Mouse (Mus musculus): Measurements from ENCODE around the gene March10. TPM values are rescaled to one million over a fixed set of nuclear protein-coding genes. Genes with fewer than 3 reads are reported as not detected.

Gene March10
- polyA plus RNA-seq, 1 experiment from 2014 or later: 0.12 TPM

DNA sequence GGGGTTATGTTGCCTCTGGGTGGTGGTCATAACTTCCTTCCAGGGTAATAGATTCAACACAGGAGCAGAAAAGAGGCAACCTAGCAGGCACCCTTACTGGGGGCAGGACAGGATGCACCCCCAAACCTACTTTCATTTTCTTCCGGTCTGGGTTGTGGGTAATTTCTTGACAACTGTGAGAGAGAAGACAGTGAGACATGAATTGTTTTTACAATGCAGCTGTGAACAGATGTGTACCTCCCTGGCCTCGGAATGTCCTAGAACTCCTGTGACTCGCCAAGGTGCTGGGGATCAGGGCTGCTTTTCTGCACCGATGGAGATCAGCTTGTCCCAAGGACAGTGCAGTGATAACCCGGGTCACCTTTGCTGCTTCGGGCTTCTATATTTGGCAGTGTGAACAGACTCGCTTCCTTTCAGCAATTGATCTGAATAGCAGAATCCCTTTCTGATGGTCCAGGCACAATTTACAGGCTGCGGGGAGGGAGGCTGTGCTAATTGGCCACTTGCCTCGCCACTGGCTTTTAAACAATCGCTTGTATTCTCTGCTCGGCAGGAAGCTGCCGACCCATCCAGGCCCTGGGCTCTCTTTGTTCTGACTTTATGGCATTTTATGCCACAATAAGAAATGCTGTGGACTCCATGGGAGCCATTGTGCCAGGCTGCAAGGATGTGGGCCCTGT, 92.0 kb downstream of the March10 start:
- no peaks in the 10 kb centered on the region for H3K9me3 ChIP-seq (ENCODE audit: low read length)
- H3K4me2 ChIP-seq (replicated peaks; ENCODE audit: low read depth, low read length): peak overlapping the region; percentile 87
- H3K4me3 ChIP-seq (ENCODE audit: low read length): peak overlapping the region; percentile 5; the same call in 1 of the 2 replicates
- H3K27ac ChIP-seq (ENCODE audit: low read length): peak overlapping the region; percentile 50; the same call in 1 of the 2 replicates
- H3K4me1 ChIP-seq (ENCODE audit: insufficient read depth, low read length): peaks cover 26% of the 10 kb centered on the region
- no peaks in the 10 kb centered on the region for H3K36me3 ChIP-seq (ENCODE audit: insufficient read depth, low read length)
- no peak for ATAC-seq (ENCODE audit: low FRiP score, low TSS enrichment)
- peak overlapping the region; percentile 39 for H3K9ac ChIP-seq (replicated peaks; ENCODE audit: low read length)
- WGBS: 23% methylated on average over 12 of the region's 12 CpGs
- H3K27me3 ChIP-seq (ENCODE audit: insufficient read depth, low read length): no peaks in the 10 kb centered on the region

DNA sequence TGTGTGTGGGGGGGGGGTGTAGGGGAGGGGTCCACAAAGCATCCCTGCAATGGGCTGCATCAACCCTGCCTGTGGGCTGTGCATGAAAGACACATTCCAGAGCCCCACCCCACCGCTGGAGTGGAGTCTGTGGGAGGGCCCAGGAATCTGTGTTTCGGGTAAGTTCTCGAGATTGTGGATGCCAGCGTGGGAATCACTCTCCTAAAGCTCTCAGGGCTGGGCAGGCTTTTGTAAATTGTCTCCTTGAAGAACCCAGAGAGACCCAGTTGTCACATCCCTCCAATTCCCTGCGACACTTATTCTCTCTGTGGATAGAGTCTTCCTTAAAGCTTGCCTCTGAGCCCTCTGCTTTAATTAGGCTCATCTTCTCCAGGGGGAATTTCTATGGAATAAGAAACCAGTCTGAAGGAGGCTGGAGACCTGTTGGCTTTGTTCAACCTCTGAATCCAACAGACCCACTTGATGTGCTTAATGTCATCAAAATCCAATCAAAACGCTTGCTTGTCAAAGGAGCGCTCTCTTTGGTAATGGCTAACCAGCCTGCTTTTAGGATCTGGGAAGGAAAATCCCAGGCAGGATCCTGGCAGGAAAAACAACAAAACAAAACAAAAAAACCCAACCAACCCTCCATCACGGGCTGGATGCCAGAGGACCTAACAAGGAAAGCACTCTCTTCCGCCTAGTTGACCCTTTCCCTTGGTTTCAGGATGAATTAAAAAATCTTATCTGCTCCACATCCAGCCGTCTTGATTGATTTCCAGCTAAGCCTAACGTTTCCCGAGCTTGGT, 92.7 kb downstream of the March10 start:
- peak overlapping the region; percentile 68; the same call in 1 of the 2 replicates for H3K9ac ChIP-seq (replicated peaks; ENCODE audit: low read length)
- H3K27ac ChIP-seq (ENCODE audit: low read length): peak overlapping the region; percentile 50; the same call in 1 of the 2 replicates
- peak overlapping the region; percentile 87 for H3K4me2 ChIP-seq (replicated peaks; ENCODE audit: low read depth, low read length)
- 33% methylated on average over 12 of the region's 12 CpGs for WGBS
- H3K36me3 ChIP-seq (ENCODE audit: insufficient read depth, low read length): no peaks in the 10 kb centered on the region
- ATAC-seq (ENCODE audit: low FRiP score, low TSS enrichment): peak; percentile 47; the same call in 1 of the 2 replicates
- H3K4me1 ChIP-seq (ENCODE audit: insufficient read depth, low read length): peaks cover 26% of the 10 kb centered on the region
- peak overlapping the region; percentile 60 for H3K4me3 ChIP-seq (ENCODE audit: low read length)
- H3K9me3 ChIP-seq (ENCODE audit: low read length): no peaks in the 10 kb centered on the region
- H3K27me3 ChIP-seq (ENCODE audit: insufficient read depth, low read length): no peaks in the 10 kb centered on the region

DNA sequence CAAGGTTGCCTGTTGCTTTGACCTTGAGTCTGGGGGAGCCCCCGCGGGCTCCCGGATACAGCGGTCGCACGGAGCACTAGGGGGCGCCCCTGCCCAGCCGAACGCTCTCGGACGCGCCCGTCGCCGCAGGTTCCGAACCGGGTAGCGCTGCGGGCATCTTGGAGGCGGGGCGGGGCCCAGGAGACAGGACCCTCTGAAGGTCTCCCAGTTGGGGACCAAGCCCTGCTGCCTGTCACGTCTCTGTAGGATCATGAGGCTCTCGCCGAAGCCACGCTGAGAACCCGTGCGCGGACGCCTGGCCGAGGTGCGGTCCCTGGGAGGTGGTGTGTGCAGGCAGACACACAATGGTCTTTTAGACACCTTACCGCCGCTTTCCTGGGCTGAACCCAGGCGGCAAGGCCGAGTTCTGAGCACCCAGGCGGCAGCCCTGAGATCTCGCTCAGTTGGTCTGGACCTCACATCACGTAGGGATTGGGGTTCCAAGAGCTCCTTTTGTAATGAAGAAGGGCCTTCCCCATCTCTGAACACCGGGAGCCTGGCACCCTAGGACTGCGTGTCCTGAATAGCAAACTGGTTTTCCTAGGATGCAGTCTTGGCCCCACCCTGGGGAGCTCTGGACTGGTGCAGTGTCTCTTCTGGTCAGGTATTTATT, 93.5 kb downstream of the March10 start:
- peak overlapping the region; percentile 87 for H3K4me2 ChIP-seq (replicated peaks; ENCODE audit: low read depth, low read length)
- peak overlapping the region; percentile 60 for H3K4me3 ChIP-seq (ENCODE audit: low read length)
- no peak overlapping the region for H3K27ac ChIP-seq (ENCODE audit: low read length)
- peak; percentile 72 for ATAC-seq (ENCODE audit: low FRiP score, low TSS enrichment)
- H3K9ac ChIP-seq (replicated peaks; ENCODE audit: low read length): peak overlapping the region; percentile 68
- H3K4me1 ChIP-seq (ENCODE audit: insufficient read depth, low read length): peaks cover 26% of the 10 kb centered on the region
- no peaks in the 10 kb centered on the region for H3K27me3 ChIP-seq (ENCODE audit: insufficient read depth, low read length)
- H3K36me3 ChIP-seq (ENCODE audit: insufficient read depth, low read length): no peaks in the 10 kb centered on the region
- no peaks in the 10 kb centered on the region for H3K9me3 ChIP-seq (ENCODE audit: low read length)
- under 1% methylated on average over 40 of the region's 40 CpGs for WGBS

DNA sequence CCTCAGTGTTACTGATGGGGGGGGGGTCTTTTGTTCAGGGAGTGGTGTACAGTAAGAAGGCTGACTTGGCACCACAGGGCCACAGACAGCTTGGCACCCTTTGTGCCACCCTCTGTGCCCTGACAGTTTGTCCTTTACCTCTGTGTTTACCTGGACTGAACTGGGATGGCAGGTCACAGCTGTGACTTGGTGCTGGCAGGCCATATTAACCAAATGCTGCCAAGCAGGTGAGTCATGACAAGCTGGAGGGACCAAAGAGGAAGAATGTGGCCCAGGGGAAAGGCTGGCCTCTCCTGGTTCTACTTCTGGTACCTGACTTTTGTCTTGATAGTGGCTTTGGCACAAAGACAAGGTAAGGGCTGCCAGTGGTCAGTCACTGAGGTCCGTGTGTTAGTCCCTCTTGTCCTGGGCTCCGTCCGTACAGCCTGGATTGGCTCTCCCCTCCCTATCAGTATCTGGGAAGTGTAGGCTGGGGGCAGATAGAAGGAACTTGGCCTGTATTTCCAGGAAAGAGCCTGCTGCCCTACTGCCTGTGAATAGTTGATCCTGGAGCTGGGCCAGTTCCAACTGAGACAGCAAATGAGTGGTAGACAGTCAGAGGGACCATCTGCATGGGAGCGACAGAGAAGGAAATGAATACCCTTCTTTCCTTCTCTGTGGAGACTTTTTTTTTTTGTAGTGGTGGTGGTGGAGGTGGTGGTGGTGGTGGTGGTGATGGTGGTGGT, 94.3 kb downstream of the March10 start:
- no peaks in the 10 kb centered on the region for H3K36me3 ChIP-seq (ENCODE audit: insufficient read depth, low read length)
- H3K4me3 ChIP-seq (ENCODE audit: low read length): no peak overlapping the region
- H3K4me1 ChIP-seq (ENCODE audit: insufficient read depth, low read length): peaks cover 26% of the 10 kb centered on the region
- 82% methylated on average over 4 of the region's 4 CpGs for WGBS
- H3K27me3 ChIP-seq (ENCODE audit: insufficient read depth, low read length): no peaks in the 10 kb centered on the region
- H3K9me3 ChIP-seq (ENCODE audit: low read length): no peaks in the 10 kb centered on the region
- no peak overlapping the region for H3K27ac ChIP-seq (ENCODE audit: low read length)
- no peak overlapping the region for H3K9ac ChIP-seq (replicated peaks; ENCODE audit: low read length)
- ATAC-seq (ENCODE audit: low FRiP score, low TSS enrichment): no peak
- no peak overlapping the region for H3K4me2 ChIP-seq (replicated peaks; ENCODE audit: low read depth, low read length)

DNA sequence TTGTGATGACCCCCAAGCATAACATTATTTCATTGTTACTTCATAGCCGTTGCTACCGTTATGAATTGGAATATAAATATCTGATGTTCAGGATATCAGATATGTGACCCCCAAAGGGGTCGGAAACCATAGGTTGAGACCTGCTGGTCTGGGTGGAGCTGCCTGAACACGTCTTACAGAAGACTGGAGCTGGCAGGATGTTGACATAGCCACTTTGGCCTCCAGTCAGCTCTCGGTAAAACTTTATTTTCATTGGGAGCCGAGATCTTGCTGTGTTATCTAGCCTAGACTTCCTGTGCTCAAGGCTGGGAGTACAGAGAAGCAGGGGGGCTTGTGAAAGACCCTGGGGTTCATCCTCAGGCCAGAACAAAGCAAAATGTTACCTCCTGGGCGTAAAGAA, 100.2 kb downstream of the March10 start:
- ATAC-seq (ENCODE audit: low FRiP score, low TSS enrichment): no peak
- H3K4me3 ChIP-seq (ENCODE audit: low read length): no peak overlapping the region
- no peak overlapping the region for H3K4me2 ChIP-seq (replicated peaks; ENCODE audit: low read depth, low read length)
- H3K9me3 ChIP-seq (ENCODE audit: low read length): no peaks in the 10 kb centered on the region
- H3K27me3 ChIP-seq (ENCODE audit: insufficient read depth, low read length): no peaks in the 10 kb centered on the region
- H3K27ac ChIP-seq (ENCODE audit: low read length): no peak overlapping the region
- peaks cover 22% of the 10 kb centered on the region for H3K4me1 ChIP-seq (ENCODE audit: insufficient read depth, low read length)
- H3K36me3 ChIP-seq (ENCODE audit: insufficient read depth, low read length): no peaks in the 10 kb centered on the region
- no peak overlapping the region for H3K9ac ChIP-seq (replicated peaks; ENCODE audit: low read length)
- 43% methylated on average over 7 of the region's 7 CpGs for WGBS

DNA sequence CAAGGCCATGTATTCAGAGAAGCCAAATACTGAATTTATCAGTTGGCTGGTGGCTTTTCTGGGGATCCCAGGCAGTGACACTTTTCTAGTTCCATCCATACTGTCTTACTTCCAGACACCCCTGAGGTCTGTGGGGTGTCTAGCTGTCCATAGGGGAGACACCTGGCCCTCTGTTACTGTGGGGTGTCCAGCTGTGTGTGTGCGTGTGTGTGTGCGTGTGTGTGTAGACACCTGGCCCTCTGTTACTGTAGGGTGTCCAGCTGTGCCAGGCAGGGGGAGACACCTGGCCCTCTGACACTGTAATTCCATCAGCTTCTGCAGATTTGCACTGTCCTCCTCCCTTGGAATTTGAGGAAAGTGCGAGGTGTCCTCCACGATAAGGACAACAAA, 102.6 kb downstream of the March10 start:
- no peak overlapping the region for H3K9ac ChIP-seq (replicated peaks; ENCODE audit: low read length)
- ATAC-seq (ENCODE audit: low FRiP score, low TSS enrichment): no peak
- 91% methylated on average over 4 of the region's 4 CpGs for whole genome bisulfite sequencing
- H3K4me1 ChIP-seq (ENCODE audit: insufficient read depth, low read length): peaks cover 22% of the 10 kb centered on the region
- H3K4me3 ChIP-seq (ENCODE audit: low read length): no peak overlapping the region
- no peaks in the 10 kb centered on the region for H3K27me3 ChIP-seq (ENCODE audit: insufficient read depth, low read length)
- H3K27ac ChIP-seq (ENCODE audit: low read length): no peak overlapping the region
- H3K36me3 ChIP-seq (ENCODE audit: insufficient read depth, low read length): peaks cover 10% of the 10 kb centered on the region
- no peak overlapping the region for H3K4me2 ChIP-seq (replicated peaks; ENCODE audit: low read depth, low read length)
- no peaks in the 10 kb centered on the region for H3K9me3 ChIP-seq (ENCODE audit: low read length)

DNA sequence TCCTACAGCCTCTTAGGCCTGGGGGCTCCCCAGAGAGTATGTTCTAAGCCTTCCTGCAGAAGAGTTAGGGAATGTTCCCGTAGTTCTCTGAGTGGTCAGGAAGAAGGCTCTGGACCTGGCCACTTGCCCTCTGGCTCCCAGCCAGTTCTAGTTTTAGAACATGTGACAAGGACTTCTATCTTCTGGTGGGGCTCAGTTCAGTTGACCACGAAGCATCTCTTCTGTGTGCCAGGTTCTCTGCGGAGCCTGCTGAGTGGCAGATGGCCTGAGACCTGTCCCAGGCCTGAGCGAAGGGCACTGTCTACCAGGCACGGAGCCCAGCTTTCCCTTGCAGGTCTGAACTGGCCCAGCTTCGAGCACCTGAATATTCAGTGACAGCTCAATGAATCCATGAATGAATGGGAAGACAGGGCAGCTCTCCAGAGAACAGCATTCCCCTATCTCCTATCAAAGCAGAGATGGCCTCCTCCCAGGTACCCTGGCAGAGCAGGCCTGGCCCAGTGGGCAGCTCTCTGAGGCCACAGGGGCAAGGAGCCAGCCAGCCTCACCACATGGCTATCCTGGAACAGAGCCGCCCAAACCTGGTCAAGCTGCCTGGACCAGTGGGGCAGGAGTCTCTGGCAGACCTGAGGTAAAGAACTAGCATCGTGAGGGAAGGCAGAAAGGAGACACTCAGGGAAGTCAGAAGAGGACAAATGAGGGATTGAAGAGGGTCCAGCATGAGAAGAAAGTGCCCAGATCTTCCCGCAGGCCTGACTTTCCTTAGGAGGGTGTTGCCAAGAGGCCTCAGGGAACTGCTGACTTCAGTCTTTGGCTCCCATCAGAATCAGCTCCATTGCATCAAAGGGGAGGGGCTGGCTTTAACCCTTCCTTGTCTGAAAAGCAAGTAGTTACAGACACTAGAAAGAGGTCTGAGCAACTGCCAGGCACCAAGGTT, 103.3 kb downstream of the March10 start:
- H3K27ac ChIP-seq (ENCODE audit: low read length): peak overlapping the region; percentile 54; the same call in 1 of the 2 replicates
- 50% methylated on average over 9 of the region's 9 CpGs for WGBS
- peaks cover 22% of the 10 kb centered on the region for H3K4me1 ChIP-seq (ENCODE audit: insufficient read depth, low read length)
- no peaks in the 10 kb centered on the region for H3K9me3 ChIP-seq (ENCODE audit: low read length)
- no peaks in the 10 kb centered on the region for H3K27me3 ChIP-seq (ENCODE audit: insufficient read depth, low read length)
- no peak overlapping the region for H3K4me2 ChIP-seq (replicated peaks; ENCODE audit: low read depth, low read length)
- H3K4me3 ChIP-seq (ENCODE audit: low read length): no peak overlapping the region
- ATAC-seq (ENCODE audit: low FRiP score, low TSS enrichment): no peak
- H3K9ac ChIP-seq (replicated peaks; ENCODE audit: low read length): peak overlapping the region; percentile 36; the same call in 1 of the 2 replicates
- H3K36me3 ChIP-seq (ENCODE audit: insufficient read depth, low read length): peaks cover 14% of the 10 kb centered on the region

DNA sequence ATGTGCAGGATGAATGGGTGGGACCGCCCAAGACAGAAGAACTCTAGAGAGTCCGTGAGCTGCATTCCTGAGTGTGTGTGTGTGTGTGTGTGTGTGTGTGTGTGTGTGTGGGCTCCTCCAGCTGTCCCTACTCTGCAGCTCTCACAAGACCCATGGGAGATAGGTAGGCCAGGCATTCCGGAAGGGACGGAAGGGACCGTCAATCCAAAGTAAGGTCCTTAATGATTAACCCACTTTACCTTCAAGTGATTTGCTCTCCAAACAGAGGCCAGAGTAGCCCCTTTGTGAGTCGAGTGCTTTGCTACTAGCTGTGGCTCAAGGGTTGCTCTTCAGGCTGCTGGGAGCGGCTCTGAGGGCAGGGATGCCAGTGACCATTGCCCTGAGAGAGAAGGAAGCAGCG, 104.4 kb downstream of the March10 start:
- Histone ChIP-seq H3K4me3 (ENCODE audit: low read length) (no peak overlapping the region), H3K9me3 (ENCODE audit: low read length) (no peaks in the 10 kb centered on the region), H3K9ac (replicated peaks; ENCODE audit: low read length) (no peak overlapping the region), H3K4me2 (replicated peaks; ENCODE audit: low read depth, low read length) (no peak overlapping the region), H3K27me3 (ENCODE audit: insufficient read depth, low read length) (no peaks in the 10 kb centered on the region), H3K36me3 (ENCODE audit: insufficient read depth, low read length) (peaks cover 14% of the 10 kb centered on the region), H3K4me1 (ENCODE audit: insufficient read depth, low read length) (peaks cover 22% of the 10 kb centered on the region), H3K27ac (ENCODE audit: low read length) (peak overlapping the region; percentile 54; the same call in 1 of the 2 replicates)
- WGBS: 55% methylated on average over 8 of the region's 8 CpGs
- ATAC-seq (ENCODE audit: low FRiP score, low TSS enrichment): peak; percentile 67

All from kidney, embryonic 16.5 days (tissue).